Mouse (Mus musculus): Measurements from ENCODE around the gene Stk39.

GRCm38 (mm10) chr2:68385654-68386312, 86.3 kb downstream of the Stk39 start:
- TF ChIP-seq CTCF (IDR thresholded peaks at IDR 0.05; ENCODE audit: borderline replicate concordance, insufficient read depth, low read length) (no peak), POLR2A (IDR thresholded peaks at IDR 0.05; ENCODE audit: low read depth, low read length) (no peak)
